Mouse (Mus musculus): ENCODE measurements around the gene Rmdn3. TPM values are rescaled to one million over a fixed set of nuclear protein-coding genes. Genes with fewer than 3 reads are reported as not detected.

Rmdn3 gene
- 41.4 and 44.4 TPM in 2 replicates for polyA plus RNA-seq (2015; fragmentation: Nextera tagmentation; extraction: Ambion mirVana)

DNA sequence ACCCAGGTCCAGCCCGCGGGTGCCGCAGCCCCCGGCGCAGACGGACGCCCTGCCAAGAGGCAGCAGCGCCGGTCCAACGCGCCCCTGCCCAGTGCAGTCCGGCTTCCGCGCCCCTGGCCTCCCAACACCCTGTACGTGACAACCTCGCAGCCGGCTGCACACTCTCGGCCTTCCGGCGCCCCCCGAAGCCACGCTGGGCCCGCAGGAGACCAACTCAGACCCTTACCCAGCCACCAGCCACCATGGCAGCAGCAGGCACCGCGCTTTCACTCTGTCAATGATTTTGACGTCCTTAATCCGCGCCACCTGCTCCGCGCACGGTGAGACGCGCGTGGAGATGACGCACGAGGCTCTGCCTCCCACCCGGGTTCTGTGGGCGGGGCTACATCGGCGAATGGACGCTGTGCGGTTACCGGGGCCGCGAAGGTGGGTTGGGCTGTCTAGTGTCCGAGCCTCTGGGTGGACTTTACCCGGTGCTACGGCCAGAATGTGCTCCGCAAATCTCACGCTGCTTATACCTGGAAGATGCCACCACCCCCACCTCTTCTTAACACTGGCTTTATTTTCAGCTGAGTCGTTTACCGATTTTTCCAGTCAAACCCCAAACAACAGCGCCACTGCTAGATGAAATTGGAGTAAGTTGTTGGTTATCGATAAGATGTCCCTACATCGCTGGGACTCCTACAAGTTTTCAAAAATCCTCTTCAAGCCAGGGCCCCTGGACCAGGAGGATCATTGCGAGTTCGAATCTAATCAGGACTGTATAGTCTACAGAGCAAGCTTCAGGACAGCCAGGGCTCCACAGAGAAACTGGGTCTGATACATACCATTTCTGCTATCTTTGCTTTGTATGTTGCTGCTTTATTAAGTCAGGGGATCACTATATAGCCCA lies at the start of gene Rmdn3:
TSS of gene Rmdn3 (minus strand) at position 354 of the 892 bp plus-strand sequence.
- peak; percentile 91 for ATAC-seq (ENCODE audit: low FRiP score, low read depth)
- H3K4me1 ChIP-seq, result peaks cover 14% of the 10 kb centered on the region

DNA sequence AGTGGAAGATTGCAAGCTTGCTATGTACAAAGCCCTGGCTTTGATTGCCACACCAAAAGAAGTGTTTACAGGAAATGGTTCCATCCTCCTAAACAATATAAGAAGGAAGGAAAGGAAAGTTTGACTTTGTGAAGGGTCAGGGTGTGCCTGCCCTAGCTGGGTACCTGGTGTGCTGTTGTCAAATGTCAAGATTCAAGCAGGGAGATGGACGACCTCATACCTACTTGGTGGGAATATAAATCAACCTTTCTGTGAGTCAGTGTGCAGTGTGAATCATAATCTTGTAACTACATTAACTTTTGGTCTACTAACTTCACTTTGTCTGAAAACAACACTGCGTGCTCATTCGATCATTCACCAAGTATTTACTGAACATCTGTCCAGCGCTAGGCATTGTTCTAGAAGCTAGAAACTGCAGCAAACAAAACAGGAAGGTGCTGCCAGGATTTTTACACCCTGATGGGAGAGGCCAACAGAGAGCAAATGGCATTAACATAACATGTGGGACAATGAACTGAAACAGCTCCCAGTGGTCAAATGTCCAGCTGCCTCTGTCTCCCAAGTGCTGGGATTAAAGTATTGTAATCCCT lies 47.1 kb upstream of the Rmdn3 start:
- H3K9me3 ChIP-seq, result no peaks in the 10 kb centered on the region
- no peak overlapping the region for H3K9ac ChIP-seq
- peaks cover 22% of the 10 kb centered on the region for H3K4me1 ChIP-seq
- WGBS, result 72% methylated on average over 4 of the region's 4 CpGs
- ATAC-seq (ENCODE audit: low FRiP score, low read depth), result no peak
- H3K4me2 ChIP-seq (replicated peaks), result no peak overlapping the region
- no peak overlapping the region for H3K27ac ChIP-seq
- H3K36me3 ChIP-seq, result no peaks in the 10 kb centered on the region
- no peaks in the 10 kb centered on the region for H3K27me3 ChIP-seq
- H3K4me3 ChIP-seq, result no peak overlapping the region

More for the DNA sequence above, at the start of gene Rmdn3:
- peak within 1 kb of the TSS; percentile 94 for H3K9ac ChIP-seq
- peak within 1 kb of the TSS; percentile 99 for H3K4me3 ChIP-seq
- H3K27ac ChIP-seq, result peak within 1 kb of the TSS; percentile 63
- H3K36me3 ChIP-seq, result peaks cover 20% of the 10 kb centered on the region
- no peaks in the 10 kb centered on the region for H3K27me3 ChIP-seq
- 1% methylated on average over 56 of the region's 57 CpGs for WGBS
- peak within 1 kb of the TSS; percentile 96 for H3K4me2 ChIP-seq (replicated peaks)
- no peaks in the 10 kb centered on the region for H3K9me3 ChIP-seq

DNA sequence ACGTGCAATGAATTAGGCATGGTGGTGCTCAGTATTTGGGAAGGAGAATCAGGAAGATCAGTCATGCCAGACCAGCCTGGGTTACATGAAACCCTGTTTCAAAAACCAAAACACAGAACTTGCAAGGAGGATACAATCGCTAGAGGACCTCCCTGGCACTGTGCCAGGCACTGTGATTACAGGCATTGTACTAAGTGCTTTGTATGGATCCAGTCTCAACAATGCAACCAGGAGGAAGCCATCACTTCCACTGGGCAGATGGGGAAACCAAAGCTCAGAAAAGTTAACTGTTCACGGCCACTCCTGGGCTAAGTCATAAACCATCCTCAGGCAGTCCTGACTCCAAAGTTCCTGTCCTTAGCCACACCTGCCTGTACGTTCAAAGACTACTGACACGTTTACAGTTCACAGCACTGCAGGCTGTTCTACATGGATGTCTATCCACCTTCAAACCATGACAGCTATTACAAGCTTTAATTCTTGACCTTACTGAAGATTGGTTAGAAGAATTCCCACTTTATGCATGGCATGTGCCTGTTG lies 46.1 kb upstream of the Rmdn3 start:
- ATAC-seq (ENCODE audit: low FRiP score, low read depth), result no peak
- Histone ChIP-seq H3K4me1 (peaks cover 32% of the 10 kb centered on the region), H3K9ac (no peak overlapping the region), H3K9me3 (no peaks in the 10 kb centered on the region), H3K4me3 (no peak overlapping the region), H3K4me2 (replicated peaks) (no peak overlapping the region), H3K36me3 (no peaks in the 10 kb centered on the region), H3K27ac (no peak overlapping the region), H3K27me3 (no peaks in the 10 kb centered on the region)
- 52% methylated on average over 5 of the region's 5 CpGs for WGBS

DNA sequence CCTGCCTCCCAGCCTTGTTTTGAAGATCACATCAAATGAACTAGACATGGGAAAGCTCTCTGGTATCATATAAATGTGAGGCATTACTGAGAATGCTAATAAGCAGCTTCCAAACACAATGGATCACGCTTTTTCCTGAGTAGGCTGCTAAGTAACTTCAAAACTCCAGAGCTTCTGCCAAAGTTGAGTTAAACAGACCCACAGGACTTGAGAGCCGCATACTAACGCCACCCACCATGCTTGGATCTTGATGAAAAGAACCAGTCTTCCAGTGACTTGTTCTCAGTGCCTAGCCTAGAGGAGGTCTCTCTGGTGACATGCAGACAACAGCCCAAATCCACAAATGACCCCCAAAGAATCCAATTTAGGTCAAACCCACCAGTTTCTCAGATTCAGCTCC lies 42.1 kb upstream of the Rmdn3 start:
- H3K4me3 ChIP-seq, result no peak overlapping the region
- WGBS, result 48% methylated on average over 3 of the region's 3 CpGs
- no peaks in the 10 kb centered on the region for H3K27me3 ChIP-seq
- H3K4me2 ChIP-seq (replicated peaks), result peak overlapping the region; percentile 14; the same call in 1 of the 2 replicates
- peaks cover 48% of the 10 kb centered on the region for H3K4me1 ChIP-seq
- H3K36me3 ChIP-seq, result no peaks in the 10 kb centered on the region
- no peak overlapping the region for H3K9ac ChIP-seq
- peak overlapping the region; percentile 52; the same call in 1 of the 2 replicates for H3K27ac ChIP-seq
- ATAC-seq (ENCODE audit: low FRiP score, low read depth), result no peak
- no peaks in the 10 kb centered on the region for H3K9me3 ChIP-seq

DNA sequence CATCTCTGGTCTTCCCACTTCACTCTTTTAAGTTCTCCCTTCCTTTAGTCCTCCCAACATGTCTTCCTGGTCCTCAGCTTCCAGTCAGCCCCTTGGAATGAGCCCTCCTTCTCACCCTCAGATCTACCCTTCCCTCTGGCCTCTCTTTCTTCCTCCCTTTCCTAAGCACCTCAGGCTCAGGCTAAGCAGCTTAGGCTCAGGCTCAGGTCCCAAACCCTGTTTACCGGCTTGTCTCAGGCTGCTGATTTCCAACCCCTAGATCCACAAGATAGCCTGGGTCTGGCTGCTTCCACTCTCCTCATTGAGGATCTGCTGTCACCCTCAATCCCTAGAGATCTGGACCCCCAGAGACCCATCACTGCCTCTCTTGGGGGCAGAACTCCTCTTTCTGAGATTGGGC lies 41.2 kb upstream of the Rmdn3 start:
- H3K27ac ChIP-seq, result peak overlapping the region; percentile 72; the same call in 1 of the 2 replicates
- 50% methylated on average over 1 of the region's 1 CpGs for WGBS
- no peak for ATAC-seq (ENCODE audit: low FRiP score, low read depth)
- no peak overlapping the region for H3K9ac ChIP-seq
- H3K27me3 ChIP-seq, result no peaks in the 10 kb centered on the region
- no peak overlapping the region for H3K4me2 ChIP-seq (replicated peaks)
- H3K4me3 ChIP-seq, result no peak overlapping the region
- H3K9me3 ChIP-seq, result no peaks in the 10 kb centered on the region
- H3K4me1 ChIP-seq, result peaks cover 43% of the 10 kb centered on the region
- no peaks in the 10 kb centered on the region for H3K36me3 ChIP-seq

DNA sequence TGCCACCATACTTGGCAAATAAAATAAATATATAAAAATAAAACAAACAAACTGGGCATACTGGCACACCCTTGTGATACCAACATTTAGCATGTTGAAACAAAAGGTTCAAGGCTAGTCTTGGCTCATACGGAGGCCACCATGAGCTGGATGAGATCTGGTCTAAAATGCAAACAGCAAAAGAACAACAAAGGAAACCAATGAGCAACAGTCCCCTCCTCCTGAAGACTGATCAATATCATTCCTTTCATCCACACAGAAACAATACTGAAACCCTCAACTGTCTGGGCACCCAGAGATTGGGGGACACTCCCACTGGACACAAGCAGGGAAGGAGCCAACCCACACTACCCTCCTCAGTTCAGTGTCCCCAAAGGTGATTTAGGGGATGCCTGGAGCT lies 40.7 kb upstream of the Rmdn3 start:
- Histone ChIP-seq H3K4me2 (replicated peaks) (no peak overlapping the region), H3K9me3 (no peaks in the 10 kb centered on the region), H3K36me3 (no peaks in the 10 kb centered on the region), H3K9ac (no peak overlapping the region), H3K4me1 (peaks cover 37% of the 10 kb centered on the region), H3K4me3 (no peak overlapping the region), H3K27ac (no peak overlapping the region), H3K27me3 (no peaks in the 10 kb centered on the region)
- 79% methylated on average over 1 of the region's 1 CpGs for WGBS
- no peak for ATAC-seq (ENCODE audit: low FRiP score, low read depth)

DNA sequence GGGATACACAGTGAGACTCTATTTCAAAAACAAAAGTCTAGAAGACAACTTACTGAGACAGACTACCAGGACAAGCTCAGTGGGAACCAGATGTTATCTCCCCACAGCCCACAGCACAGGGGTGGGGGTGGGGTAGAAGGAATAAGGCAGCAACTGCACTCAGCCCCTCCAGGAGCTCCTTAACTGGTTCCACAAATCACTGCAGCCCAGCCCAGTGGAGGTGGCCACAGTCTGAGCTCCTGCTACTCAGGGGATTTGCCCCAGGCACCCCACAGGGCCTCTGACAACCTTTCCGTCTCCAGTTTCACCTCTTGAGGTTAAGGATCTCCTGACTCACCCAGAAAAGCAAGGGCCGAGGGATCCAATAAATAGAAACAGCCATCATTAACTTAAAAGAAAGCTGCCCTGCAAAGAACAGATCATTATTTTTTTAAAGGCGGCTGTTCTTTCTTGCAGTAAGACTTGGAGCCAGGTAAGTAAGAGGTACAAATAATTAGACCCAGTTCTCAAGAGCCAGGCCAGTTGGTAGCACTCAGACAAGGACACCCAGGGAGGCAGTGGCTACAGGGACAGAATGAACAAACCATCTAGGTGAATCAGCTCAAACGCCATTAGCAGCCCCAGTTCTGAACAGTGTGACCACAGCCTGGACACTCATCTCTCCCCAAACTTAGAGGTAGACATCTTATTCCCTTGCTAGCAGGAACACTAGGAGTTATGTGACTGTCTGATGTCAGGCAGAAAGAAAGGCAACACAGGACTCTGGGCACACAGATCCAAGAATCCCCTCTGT lies 39.7 kb upstream of the Rmdn3 start:
- WGBS, result 6% methylated on average over 4 of the region's 4 CpGs
- ATAC-seq (ENCODE audit: low FRiP score, low read depth), result peak; percentile 68; the same call in 1 of the 2 replicates
- Histone ChIP-seq H3K27ac (peak overlapping the region; percentile 73), H3K27me3 (no peaks in the 10 kb centered on the region), H3K9me3 (no peaks in the 10 kb centered on the region), H3K36me3 (no peaks in the 10 kb centered on the region), H3K4me3 (no peak overlapping the region), H3K9ac (0 out of 2 replicates have a peak overlapping the region, but pooled peaks have one; percentile 48), H3K4me2 (replicated peaks) (no peak overlapping the region), H3K4me1 (peaks cover 37% of the 10 kb centered on the region)

DNA sequence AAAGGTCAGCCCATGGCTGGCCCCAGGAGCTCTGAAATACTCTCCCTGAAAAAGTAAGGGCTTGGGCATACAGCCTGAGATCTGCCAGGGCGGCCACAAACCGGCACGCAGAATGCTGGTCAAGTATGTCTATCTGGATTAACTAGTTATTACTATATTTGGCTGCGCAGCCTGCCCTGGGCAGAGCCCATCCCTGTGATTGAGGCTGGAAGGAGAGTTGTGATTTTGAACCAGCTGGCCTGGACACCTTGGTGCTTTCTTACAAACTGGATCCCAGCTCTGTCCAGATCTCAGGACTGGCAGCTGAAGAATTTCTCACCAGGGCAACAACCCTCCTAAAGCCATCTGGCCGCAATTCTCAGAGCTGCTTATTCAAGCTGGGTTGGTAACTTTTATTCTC lies 37.3 kb upstream of the Rmdn3 start:
- no peak for ATAC-seq (ENCODE audit: low FRiP score, low read depth)
- no peak overlapping the region for H3K9ac ChIP-seq
- no peaks in the 10 kb centered on the region for H3K9me3 ChIP-seq
- no peak overlapping the region for H3K4me3 ChIP-seq
- H3K27me3 ChIP-seq, result no peaks in the 10 kb centered on the region
- 79% methylated on average over 5 of the region's 5 CpGs for WGBS
- no peak overlapping the region for H3K27ac ChIP-seq
- no peak overlapping the region for H3K4me2 ChIP-seq (replicated peaks)
- H3K4me1 ChIP-seq, result peaks cover 36% of the 10 kb centered on the region
- no peaks in the 10 kb centered on the region for H3K36me3 ChIP-seq

DNA sequence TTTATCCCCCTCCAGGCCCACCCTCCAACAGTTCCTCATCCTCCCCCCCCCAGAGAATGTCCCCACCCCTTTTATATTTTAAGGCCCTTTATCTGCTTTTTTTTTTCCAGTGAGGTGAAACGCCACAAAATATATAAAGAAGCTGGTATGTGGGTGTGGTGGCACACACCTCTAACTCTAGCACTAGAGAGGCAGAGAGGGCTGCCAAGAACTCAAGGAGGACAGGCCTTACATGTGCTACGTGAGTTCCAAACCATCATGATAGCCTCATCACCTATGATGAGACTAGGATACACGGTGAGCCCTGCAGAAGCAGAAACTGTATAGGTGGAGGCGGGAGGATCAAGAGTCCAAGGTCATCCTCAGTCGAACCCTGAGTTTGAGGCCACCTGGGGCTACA lies 34.1 kb upstream of the Rmdn3 start:
- Histone ChIP-seq H3K27me3 (no peaks in the 10 kb centered on the region), H3K36me3 (peaks cover 2% of the 10 kb centered on the region), H3K4me1 (peaks cover 12% of the 10 kb centered on the region), H3K9ac (no peak overlapping the region), H3K9me3 (no peaks in the 10 kb centered on the region), H3K4me3 (no peak overlapping the region), H3K4me2 (replicated peaks) (no peak overlapping the region), H3K27ac (no peak overlapping the region)
- ATAC-seq (ENCODE audit: low FRiP score, low read depth), result no peak
- WGBS, result 87% methylated on average over 5 of the region's 5 CpGs

DNA sequence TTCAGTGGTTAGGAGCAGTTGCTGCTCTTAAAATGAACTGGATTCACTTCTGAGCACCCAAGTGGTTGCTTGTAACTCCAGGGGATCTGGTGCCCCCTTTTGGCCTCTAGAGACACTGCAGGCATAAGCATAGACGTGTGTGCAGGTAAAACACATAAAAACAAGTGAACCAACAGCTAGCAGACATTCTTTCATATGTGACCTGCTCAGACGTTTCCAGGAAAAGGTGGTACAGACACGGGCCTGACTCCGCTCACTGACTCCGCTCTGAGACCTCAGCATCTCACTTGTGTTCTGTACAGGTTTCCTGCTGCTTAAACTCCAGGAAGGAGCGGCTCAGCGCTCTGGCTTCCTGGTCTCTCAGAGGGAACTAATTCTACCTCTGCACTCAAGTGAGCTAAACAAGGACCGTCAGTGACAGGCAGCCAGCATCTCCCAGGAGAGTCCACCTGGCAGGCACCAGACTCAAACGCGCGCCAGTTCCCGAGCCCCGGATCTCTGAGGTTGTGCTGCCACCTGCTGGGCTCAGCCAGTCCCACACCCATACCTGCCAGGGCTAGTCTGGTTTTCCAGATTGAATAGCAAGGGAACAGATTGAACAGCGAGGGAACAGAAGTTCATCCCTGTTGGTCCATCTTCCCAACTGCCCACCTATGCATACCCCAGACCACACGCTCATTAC lies 32.3 kb upstream of the Rmdn3 start:
- ATAC-seq (ENCODE audit: low FRiP score, low read depth), result peak; percentile 83
- H3K4me2 ChIP-seq (replicated peaks), result peak overlapping the region; percentile 73
- no peaks in the 10 kb centered on the region for H3K9me3 ChIP-seq
- peak overlapping the region; percentile 37 for H3K4me3 ChIP-seq
- WGBS, result 3% methylated on average over 15 of the region's 15 CpGs
- peaks cover 7% of the 10 kb centered on the region; the same call in 1 of the 2 replicates for H3K4me1 ChIP-seq
- no peak overlapping the region for H3K27ac ChIP-seq
- peak overlapping the region; percentile 48; the same call in 1 of the 2 replicates for H3K9ac ChIP-seq
- peaks cover 17% of the 10 kb centered on the region for H3K36me3 ChIP-seq
- no peaks in the 10 kb centered on the region for H3K27me3 ChIP-seq

DNA sequence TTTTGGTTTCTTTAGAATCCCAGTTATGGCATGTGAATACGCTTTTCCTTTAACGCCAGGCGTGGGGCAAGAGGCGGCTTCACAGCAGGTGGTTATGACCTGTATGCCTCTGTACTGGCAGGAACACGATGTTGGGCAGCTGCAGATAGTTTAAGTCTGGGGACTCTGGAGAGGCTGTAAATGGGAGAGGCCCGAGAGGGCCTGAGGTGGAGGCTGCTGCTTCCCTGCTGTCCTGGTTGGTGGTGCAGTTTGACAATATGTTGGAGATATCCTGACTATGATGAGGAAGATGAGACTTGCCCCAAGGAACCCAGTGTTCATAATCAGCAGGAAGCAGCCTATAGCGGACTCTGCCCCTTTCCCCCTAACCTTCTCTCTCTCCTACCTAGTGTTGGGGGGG lies 26.1 kb upstream of the Rmdn3 start:
- H3K4me1 ChIP-seq, result no peaks in the 10 kb centered on the region
- ATAC-seq (ENCODE audit: low FRiP score, low read depth), result no peak
- H3K4me2 ChIP-seq (replicated peaks), result no peak overlapping the region
- 46% methylated on average over 7 of the region's 7 CpGs for WGBS
- H3K27me3 ChIP-seq, result no peaks in the 10 kb centered on the region
- H3K9ac ChIP-seq, result no peak overlapping the region
- H3K36me3 ChIP-seq, result peaks cover 65% of the 10 kb centered on the region
- no peak overlapping the region for H3K4me3 ChIP-seq
- H3K27ac ChIP-seq, result no peak overlapping the region
- no peaks in the 10 kb centered on the region for H3K9me3 ChIP-seq
